Comparison of ENCODE assay signal across 20 mouse cellular contexts in genomic region chr9:67399563-67399962, GRCm38 (mm10).
DNase-seq lines count a peak whose midpoint lies in the region; TF ChIP-seq lines count a peak whose summit lies in the region.
"Had no signal": no experiment of that assay in that cellular context is flagged by ENCODE, and none has a peak within 500 bp of the region (broad histone marks: within the 10 kb centered on the region; RNA-seq: fewer than 3 reads in every experiment).

No protein-coding gene starts in this region.

- H3K4me1 ChIP-seq in cortical plate, adult 2 months (ENCODE audit: control insufficient read depth, insufficient read depth, low read length): no peaks in the 10 kb centered on the region
- H3K4me1 ChIP-seq: forebrain, embryonic 12.5 days; midbrain, embryonic 10.5 days had no signal

- H3K27ac ChIP-seq in layer of hippocampus, adult 2 months: no peak overlapping the region
- no peak overlapping the region for H3K27ac ChIP-seq in cortical plate, adult 2 months (ENCODE audit: insufficient read depth, low read length)
- H3K27ac ChIP-seq: forebrain, embryonic 12.5 days; heart, embryonic 15.5 days; macrophage; midbrain, embryonic 10.5 days had no signal

- DNase-seq in cerebellum, postnatal 10 days: peak; percentile 18 to 19
- no peak for DNase-seq in cerebellum, postnatal 36 days
- DNase-seq in layer of hippocampus, adult 2 months (ENCODE audit: low spot score in 2 of 2): no peak
- no peak for DNase-seq in layer of hippocampus, postnatal 25 days (ENCODE audit: extremely low spot score in 1 of 2, low spot score in 1 of 2)
- DNase-seq in right cerebral cortex, postnatal 4 days: peak; percentile 10
- no peak for DNase-seq in right cerebral cortex, adult 2 months (ENCODE audit: low spot score in 2 of 2)
- DNase-seq in adrenal gland, adult (ENCODE audit: inconsistent age in 2 of 2, low spot score in 1 of 2): no peak
- DNase-seq: adrenal gland, postnatal 14 days; cerebellum, adult 11-12 months; cerebellum, postnatal 25 days; gastrocnemius, postnatal 14 days; layer of hippocampus, postnatal 36 days; left cerebral cortex, postnatal 4 days; right cerebral cortex, postnatal 14 days; thymus, adult 18-20 months had no signal

- peak; percentile 48 for TF ChIP-seq CTCF in layer of hippocampus, adult 2 months (conservative IDR thresholded peaks at IDR 0.05)
- TF ChIP-seq CTCF in cortical plate, adult 2 months (IDR thresholded peaks at IDR 0.05; ENCODE audit: extremely low read depth, insufficient read depth, low read length): 0 out of 2 replicates have a peak, but pooled peaks have one; percentile 9

- no peak overlapping the region for H3K4me3 ChIP-seq in layer of hippocampus, adult 2 months
- no peak overlapping the region for H3K4me3 ChIP-seq in cortical plate, adult 2 months (ENCODE audit: insufficient read depth, low read length)
- H3K4me3 ChIP-seq: forebrain, embryonic 12.5 days; heart, embryonic 15.5 days; midbrain, embryonic 10.5 days had no signal

- no peak for TF ChIP-seq POLR2A in cortical plate, adult 2 months (IDR thresholded peaks at IDR 0.05; ENCODE audit: extremely low read depth, insufficient read depth, low read length)

Comparison
In these comparisons a context has a peak if more than half of its experiments do, and no peak if none do; other contexts are left out.
1. DNase-seq: peak in cerebellum, postnatal 10 days (2 of 2) and right cerebral cortex, postnatal 4 days (single experiment); none in cerebellum, postnatal 36 days (0 of 2), layer of hippocampus, adult 2 months (0 of 2), layer of hippocampus, postnatal 25 days (0 of 2), right cerebral cortex, adult 2 months (0 of 2) and adrenal gland, adult (0 of 2).